Mouse (Mus musculus) activated CD4-positive, CD25-positive, alpha-beta regulatory T cell, adult 4 months (primary cell): ENCODE results near the gene Phospho2. TPM values are rescaled to one million over a fixed set of nuclear protein-coding genes. Genes with fewer than 3 reads are reported as not detected.

Experiments used
- ATAC-seq: one replicate; pipeline ENCODE4 v1.8.0; 2017
- polyA plus RNA-seq, 2 experiments: library from polyadenylated mRNA; unstranded; fragments of 100-300 nt; shearing (Covaris generic); gene quantifications; one replicate each; pipeline ENCODE4 v1.2.1; 2017

The Phospho2 gene
- polyA plus RNA-seq, 2 experiments from 2014 or later = 44.8 to 47.8 TPM

DNA sequence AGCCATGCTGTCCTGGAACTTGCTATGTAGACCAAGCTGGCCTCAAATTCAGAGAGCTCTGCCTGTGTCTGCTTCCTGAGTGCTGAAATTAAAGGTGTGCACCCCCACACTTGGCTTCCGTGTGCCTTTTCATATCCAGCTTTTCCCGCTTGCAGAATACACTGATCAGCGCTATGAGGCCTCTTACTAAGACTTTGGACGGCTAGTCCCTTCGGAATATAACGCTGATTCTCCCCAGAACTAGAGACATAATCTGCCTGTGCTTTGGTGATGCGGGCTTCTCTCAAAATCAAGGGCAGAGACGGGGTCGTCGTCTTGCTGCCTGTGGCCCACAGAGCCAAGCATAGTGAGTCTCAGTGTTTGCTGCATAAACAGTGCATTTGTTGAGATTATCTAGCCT, 36.5 kb downstream of the Phospho2 start:
- ATAC-seq = no peak

GRCm38 (mm10) chr2:69826380-69826779, 37.0 kb downstream of the Phospho2 start:
- ATAC-seq = no peak

GRCm38 (mm10) chr2:69828031-69828430, 38.6 kb downstream of the Phospho2 start:
- no peak for ATAC-seq

- ATAC-seq = no peak
These were observed 40.3 kb downstream of the Phospho2 start for GRCm38 (mm10) chr2:69829680-69830079.

DNA sequence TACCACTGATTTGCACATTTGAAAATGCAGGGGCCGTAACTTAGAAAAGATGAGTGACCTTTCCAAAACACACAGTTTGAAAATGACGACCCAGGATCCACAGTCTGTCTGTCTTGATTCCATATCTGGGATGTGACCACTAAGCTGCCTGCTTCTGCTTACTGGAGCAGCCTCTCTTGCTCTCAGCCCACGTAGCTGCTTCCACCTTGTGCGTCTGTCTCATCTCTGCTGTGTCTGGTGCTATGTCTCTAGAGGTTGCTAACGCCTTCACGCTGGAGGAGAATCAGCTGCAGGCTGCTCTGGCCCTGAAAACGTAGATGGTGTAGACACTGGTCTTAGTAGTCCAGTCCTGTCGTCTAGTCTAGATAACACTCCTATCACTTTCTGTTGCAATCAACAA, 40.7 kb downstream of the Phospho2 start:
- no peak for ATAC-seq

DNA sequence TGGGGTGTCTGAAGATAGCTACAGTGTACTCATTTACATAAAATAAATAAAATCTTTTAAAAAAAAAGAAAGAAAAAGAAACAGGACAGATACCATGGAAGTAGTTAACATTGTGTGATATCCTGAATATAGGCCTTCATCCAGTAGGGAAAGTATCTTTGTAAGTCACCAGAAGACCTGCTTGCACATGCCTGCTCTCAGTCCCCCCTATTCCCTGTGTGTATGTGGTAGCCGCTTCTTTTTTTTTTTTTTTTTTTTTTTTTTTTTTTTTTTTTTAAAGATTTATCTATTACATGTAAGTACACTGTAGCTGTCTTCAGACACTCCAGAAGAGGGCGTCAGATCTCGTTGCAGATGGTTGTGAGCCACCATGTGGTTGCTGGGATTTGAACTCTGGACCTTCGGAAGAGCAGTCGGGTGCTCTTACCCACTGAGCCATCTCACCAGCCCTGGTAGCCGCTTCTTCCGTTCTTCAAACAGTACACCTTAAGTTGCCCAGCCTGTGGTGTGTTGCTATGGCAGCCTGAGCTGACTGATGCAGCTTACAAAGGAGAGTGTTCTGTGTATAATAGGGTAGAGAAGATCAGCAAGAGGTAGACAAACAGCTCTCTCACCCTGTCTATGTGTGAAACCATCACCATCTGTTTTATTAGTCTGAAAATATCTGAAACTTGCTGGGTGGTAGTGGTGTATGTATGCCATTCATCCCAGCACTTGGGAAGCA, 48.0 kb downstream of the Phospho2 start:
- ATAC-seq = no peak

GRCm38 (mm10) chr2:69837996-69838395, 48.6 kb downstream of the Phospho2 start:
- no peak for ATAC-seq

DNA sequence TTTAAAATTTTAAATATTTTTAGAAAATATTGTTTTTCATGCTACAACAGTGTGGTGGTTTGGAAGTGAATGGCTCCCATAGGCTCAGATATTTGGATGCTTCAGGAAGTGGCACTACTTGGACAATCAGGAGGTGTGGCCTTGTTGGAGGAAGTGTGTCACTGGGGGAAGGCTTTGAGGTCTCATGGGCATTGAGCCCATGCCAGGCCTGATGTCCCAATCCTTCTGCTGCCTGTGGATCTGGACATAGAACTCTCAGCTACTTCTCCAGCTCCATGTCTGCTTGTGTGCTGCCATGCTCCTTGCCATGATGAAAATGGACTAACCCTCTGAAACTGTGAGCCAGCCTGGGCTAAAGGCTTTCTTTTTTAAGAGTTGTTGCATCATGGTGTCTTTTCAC, 49.3 kb downstream of the Phospho2 start:
- no peak for ATAC-seq

GRCm38 (mm10) chr2:69840261-69840660, 50.8 kb downstream of the Phospho2 start:
- no peak for ATAC-seq

DNA sequence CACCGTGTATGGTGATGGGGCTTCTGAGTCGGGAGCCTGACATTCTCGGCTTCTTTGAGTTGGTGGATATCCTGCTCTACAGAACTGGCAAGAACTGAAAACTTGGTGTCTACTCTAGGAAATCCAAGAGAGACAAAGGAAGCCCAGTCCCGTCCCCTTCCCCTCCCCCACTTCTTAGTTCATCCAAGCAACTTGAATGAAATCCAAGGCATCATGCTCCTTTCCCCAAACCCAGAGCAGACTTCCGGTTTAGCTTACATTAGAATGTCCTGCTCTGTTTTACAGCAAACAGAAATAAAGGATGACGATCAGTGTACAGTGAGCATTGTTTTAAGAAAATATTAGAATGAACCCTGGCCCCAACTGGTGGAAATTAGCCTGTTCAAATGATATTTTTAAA, 59.8 kb downstream of the Phospho2 start:
- ATAC-seq = no peak

Other genes starting within 250 kb of the Phospho2 start
- gene Lrp2, start 203.6 kb upstream of the Phospho2 start, polyA plus RNA-seq = under 1 TPM in 1 of 2 experiments, not detected in 1; 0.44 TPM
- under 1 TPM; 0.62 to 0.70 TPM for gene Bbs5, start 142.5 kb upstream of the Phospho2 start, polyA plus RNA-seq
- gene Klhl41, start 119.5 kb upstream of the Phospho2 start, polyA plus RNA-seq = not detected
- gene Fastkd1, start 76.1 kb upstream of the Phospho2 start, polyA plus RNA-seq = 10 to 100 TPM in 1 of 2 experiments, 1 to 10 TPM in 1; 8.4 to 10.6 TPM
- gene Ppig, start 67.1 kb upstream of the Phospho2 start, polyA plus RNA-seq = 100 to 1,000 TPM; 176 to 203 TPM
- 1 to 10 TPM; 3.8 to 4.7 TPM for gene Ccdc173, start within 50 bp of the Phospho2 start, polyA plus RNA-seq
- under 1 TPM in 1 of 2 experiments, not detected in 1; 0.34 TPM for gene Klhl23, start 32.3 kb downstream of the Phospho2 start, polyA plus RNA-seq
- 100 to 1,000 TPM; 313 to 322 TPM for gene Ssb, start 71.9 kb downstream of the Phospho2 start, polyA plus RNA-seq
- gene Mettl5, start 96.0 kb downstream of the Phospho2 start, polyA plus RNA-seq = 10 to 100 TPM; 57.9 to 63.0 TPM
- gene Ubr3, start 107.6 kb downstream of the Phospho2 start, polyA plus RNA-seq = 10 to 100 TPM; 13.1 to 16.7 TPM
- 10 to 100 TPM in 1 of 2 experiments, 1 to 10 TPM in 1; 8.3 to 12.4 TPM for gene Myo3b, start 249.5 kb downstream of the Phospho2 start, polyA plus RNA-seq